Mouse (Mus musculus): ENCODE results near the gene Slc9a7. TPM values are rescaled to one million over a fixed set of nuclear protein-coding genes. Genes with fewer than 3 reads are reported as not detected.

Gene Slc9a7
- total RNA-seq (2021) = 10 to 100 TPM; 10.2 to 10.6 TPM
- long read RNA-seq, experiment 1, partial matches to known transcripts = 0 of 3 reads
- long read RNA-seq, experiment 1, other reads (novel, unspliced or antisense) = 0 of 3 reads
- long read RNA-seq, experiment 2, transcript Slc9a7-201 (17 exons, 2,512 nt) = major isoform, 6 of 12 reads
- long read RNA-seq, experiment 2, partial matches to known transcripts = 0 of 12 reads
- long read RNA-seq, experiment 2, other reads (novel, unspliced or antisense) = 5 of 12 reads

- peak; percentile 25 to 54 for DNase-seq (ENCODE audit: low spot score in 2 of 2)
Observed at GRCm38 (mm10) chrX:20291282-20292039, at the start of gene Slc9a7. TSS of gene Slc9a7 (minus strand) at chrX:20291807.

DNA sequence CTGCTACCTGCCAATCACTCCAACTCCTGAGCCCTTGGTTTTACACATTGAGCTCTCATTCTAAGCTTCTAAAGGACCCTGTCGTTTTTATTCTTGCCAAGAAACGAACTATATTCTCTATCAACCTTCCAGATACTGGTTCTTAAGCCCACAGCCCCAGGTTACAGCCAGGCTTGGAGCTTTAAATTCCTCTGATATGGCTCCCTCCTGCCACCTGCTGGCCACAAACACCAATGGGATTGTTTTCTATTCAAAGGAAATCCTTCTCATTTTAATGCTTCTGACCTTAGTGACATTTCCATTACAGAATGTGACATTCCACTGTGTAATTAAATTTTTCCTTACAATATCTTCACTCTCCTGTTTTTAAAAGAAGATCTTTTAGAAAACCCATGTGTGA, 44.1 kb upstream of the Slc9a7 start:
- peak in 1 of 2 experiments; percentile 10 for DNase-seq (ENCODE audit: low spot score in 2 of 2)

- DNase-seq (ENCODE audit: low spot score in 2 of 2) = no peak
Observed at GRCm38 (mm10) chrX:20332756-20333155, 41.1 kb upstream of the Slc9a7 start.

- no peak for DNase-seq (ENCODE audit: low spot score in 2 of 2)
Observed at GRCm38 (mm10) chrX:20307215-20307614, 15.6 kb upstream of the Slc9a7 start.

DNA sequence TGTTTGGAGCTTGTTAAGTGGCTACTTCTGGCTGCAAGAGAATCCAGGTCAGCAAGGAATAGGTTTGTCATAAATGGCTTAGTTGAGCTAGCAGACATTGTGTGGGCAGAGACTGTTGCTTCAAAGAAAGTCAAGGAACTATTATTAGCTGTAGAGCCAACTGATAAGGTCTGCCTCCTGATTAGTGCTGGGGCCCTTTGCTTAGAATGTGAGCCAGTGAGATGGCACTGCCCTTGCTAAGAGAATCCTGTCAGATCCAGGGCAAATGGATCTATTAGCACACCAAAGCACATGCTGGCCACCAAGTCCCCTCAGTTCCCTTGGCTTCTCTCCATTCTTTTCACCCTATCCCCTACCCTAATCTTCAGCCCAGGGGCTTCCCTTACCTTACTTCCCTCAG, 14.3 kb upstream of the Slc9a7 start:
- no peak for DNase-seq (ENCODE audit: low spot score in 2 of 2)

DNA sequence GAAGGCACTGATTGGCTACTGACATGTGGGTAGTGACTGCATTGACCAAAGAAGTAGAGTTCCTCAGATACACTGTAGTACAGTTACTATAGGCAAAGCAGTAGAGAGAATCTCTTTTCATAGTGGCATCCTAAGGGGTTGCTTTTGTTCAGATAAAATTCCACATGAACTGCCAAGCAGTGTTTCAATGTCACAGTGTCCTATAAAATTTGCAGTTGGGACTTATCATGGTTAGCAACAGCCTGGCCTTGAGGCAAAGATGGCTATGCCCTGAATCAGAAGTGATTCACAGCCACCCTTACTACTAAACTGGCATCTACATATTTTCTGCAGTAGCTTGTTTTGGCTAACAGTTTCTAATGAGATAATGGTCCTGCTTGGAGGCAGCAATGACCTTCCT, 11.7 kb upstream of the Slc9a7 start:
- no peak for DNase-seq (ENCODE audit: low spot score in 2 of 2)

DNA sequence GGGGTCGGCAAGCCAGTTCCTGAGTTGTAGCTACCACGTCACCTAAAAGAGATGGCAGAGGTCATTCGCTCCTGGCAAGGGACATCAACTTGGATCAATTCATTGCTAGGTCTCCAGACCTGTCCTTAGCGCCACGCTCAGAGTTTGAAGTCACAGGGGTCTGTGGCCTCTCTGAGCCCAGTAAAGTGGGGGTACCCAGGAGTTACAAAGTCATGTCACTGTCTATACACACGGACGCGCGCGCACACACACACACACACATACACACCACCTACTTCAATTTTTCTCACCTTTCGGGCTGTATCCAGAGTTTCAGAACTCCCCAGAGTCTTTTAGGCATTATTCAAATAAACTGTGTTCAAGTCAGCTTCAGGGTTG, 422 bp upstream of the Slc9a7 start:
- no peak for DNase-seq (ENCODE audit: low spot score in 2 of 2)

- no peak for DNase-seq (ENCODE audit: low spot score in 2 of 2)
Observed at GRCm38 (mm10) chrX:20290715-20291114, 892 bp downstream of the Slc9a7 start.

- no peak for DNase-seq (ENCODE audit: low spot score in 2 of 2)
Observed at GRCm38 (mm10) chrX:20288674-20289073, 2.9 kb downstream of the Slc9a7 start.

DNA sequence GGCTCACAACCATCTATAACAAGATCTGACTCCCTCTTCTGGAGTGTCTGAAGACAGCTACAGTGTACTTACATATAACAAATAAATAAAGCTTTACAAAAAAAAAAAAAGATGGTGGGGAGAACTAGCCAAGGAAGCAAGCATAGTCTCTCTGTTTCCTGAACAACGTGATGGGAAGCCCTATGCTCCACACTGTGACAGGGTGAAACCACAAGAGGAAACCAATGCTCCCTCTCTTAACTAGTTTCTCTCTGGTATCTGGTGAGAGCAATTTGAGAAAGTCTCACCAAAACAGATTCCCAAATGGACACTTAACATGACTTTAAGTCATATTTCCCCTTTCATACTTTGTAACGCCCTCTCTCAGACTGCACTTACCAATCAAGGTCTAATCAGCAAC, 5.4 kb downstream of the Slc9a7 start:
- DNase-seq (ENCODE audit: low spot score in 2 of 2) = no peak

DNA sequence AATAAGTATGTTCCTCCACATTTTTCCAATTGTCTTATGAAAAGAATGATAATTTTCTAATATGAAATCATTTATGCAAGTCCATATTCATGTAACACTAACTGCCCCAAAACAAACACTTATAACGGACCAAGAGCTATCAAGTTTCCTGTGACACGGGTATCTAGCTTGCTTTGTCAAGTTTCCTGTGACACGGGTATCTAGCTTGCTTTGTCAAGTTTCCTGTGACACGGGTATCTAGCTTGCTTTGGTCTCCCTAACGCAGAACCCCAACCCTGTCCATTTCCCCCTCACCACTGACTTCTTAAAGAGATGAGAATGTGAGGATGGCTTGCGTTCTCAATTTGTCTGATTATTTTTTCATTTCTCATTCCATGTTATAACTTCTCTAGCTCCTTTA, 12.2 kb downstream of the Slc9a7 start:
- no peak for DNase-seq (ENCODE audit: low spot score in 2 of 2)

DNA sequence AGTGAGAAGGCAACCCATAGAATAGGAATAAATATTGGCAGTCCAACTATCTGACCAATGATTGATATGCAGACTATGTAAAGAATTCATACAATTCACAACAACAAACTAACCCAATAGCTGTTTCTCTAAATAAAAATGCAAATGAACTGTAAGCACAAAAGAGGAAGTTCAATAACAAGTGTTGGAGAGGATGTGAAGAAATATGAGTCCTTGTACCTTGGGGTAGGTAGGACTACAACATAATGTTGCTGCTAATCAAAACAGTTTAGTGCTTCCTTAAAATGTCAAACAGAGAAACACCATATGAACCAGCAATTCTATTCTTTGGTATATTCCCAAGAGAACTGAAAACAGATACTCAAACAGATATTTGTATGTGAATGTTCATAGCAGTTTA, 17.8 kb downstream of the Slc9a7 start:
- no peak for DNase-seq (ENCODE audit: low spot score in 2 of 2)

GRCm38 (mm10) chrX:20271980-20272379, 19.6 kb downstream of the Slc9a7 start:
- DNase-seq (ENCODE audit: low spot score in 2 of 2) = no peak

DNA sequence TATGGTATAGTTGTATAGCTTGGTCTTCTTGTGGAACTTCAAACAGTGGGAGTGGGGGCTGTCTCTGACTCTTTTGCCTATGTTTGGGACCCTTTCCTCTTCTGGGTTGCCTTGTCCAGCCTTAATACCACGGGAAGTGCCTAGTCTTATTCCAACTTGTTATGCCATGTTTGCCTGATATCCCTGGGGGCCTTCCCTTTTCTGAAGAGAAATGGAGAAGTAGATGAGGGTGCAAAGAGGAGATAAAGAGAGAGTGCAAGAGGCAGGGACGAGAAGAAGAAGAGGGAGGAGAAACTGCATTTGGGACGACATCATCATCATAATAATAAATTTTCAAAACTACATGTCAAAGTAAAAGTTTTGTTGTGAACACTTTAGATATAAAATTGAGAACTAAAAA, 21.6 kb downstream of the Slc9a7 start:
- DNase-seq (ENCODE audit: low spot score in 2 of 2) = no peak

- DNase-seq (ENCODE audit: low spot score in 2 of 2) = no peak
Observed at GRCm38 (mm10) chrX:20264370-20264769, 27.2 kb downstream of the Slc9a7 start.

GRCm38 (mm10) chrX:20228102-20228501, 63.5 kb downstream of the Slc9a7 start:
- no peak for DNase-seq (ENCODE audit: low spot score in 2 of 2)

GRCm38 (mm10) chrX:20221486-20221885, 70.1 kb downstream of the Slc9a7 start:
- no peak for DNase-seq (ENCODE audit: low spot score in 2 of 2)

DNA sequence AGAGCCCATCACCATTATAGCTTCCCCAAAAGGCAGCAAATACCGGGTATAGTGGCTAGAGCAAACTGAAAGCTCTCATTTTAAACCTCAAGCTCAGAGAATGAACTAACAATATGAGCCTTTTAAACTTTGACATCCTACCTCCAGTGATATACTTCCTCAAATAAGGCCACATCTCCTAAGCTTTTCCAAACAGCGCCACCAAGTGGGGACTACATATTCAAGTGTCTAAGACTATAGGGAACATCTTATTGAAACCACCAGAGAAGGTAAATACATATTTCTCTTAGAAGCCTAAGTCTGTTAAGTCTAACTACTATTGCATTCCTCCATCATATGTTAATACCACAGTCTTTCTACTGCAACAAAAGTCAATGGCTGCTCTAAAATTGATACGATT, 106.0 kb downstream of the Slc9a7 start:
- DNase-seq (ENCODE audit: low spot score in 2 of 2) = no peak

DNA sequence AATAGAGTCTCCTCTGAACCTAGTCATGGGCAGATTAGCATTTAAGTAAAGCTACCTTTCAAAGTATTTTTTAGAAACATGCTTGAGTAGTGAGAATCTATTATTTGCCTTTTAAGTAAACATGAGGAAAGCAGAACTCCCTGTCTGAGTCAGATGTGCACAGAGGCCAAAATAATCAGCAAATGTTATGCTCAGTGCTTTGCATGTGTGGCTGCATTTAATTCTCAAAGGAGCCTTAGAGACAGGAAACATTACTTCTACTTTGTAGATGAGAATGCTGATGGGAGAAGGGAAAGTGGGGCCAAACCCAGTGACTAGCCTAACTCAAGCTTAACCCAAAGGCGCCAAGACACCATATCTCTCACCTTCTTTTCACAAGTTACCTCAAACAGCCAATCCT, 114.8 kb downstream of the Slc9a7 start:
- DNase-seq (ENCODE audit: low spot score in 2 of 2) = no peak

DNA sequence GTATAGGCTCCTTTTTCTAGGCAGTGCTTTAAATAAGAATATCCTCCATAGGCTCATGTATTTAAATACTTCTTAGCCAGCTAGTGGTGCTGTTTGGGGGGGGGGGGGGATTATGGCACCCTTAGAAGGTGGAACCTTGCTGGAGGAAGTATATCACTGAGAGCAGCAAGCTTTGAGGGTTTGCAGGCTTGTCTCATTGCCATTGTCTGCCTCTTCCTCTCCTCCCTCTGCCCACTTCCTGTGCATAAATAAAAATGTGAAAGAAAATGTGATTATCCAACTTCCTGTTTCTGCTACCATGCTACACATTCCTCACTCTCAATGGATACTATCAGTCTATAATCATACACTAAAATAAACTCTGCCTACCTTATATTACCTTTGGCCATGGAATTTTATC, 123.2 kb downstream of the Slc9a7 start:
- no peak for DNase-seq (ENCODE audit: low spot score in 2 of 2)

DNA sequence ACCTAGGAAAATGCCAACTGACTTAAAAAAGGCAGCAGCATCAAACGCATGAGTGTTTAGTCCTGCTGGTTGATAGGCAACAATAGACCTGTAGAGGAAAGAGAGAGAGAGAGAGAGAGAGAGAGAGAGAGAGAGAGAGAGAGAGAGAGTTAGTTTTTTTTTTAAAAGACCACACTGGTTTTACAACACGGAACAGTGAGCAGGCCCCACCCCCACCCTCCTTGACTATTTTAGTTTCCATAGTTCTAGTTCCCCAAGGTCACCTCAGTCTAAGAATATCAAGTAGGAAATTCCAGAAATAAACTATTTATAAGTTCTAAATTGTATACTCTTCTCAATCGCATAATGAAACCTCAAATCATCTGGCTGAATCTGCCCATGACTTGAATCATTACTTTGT, 126.6 kb downstream of the Slc9a7 start:
- no peak for DNase-seq (ENCODE audit: low spot score in 2 of 2)

- DNase-seq (ENCODE audit: low spot score in 2 of 2) = peak in 1 of 2 experiments; percentile 19
Observed at GRCm38 (mm10) chrX:20162322-20162711, 129.3 kb downstream of the Slc9a7 start.

Measured in gastrocnemius, postnatal 4 days (tissue).